Mouse (Mus musculus): ENCODE data around the gene Bclaf1. TPM values are rescaled to one million over a fixed set of nuclear protein-coding genes. Genes with fewer than 3 reads are reported as not detected.

Gene Bclaf1
- polyA plus RNA-seq (2016; fragmentation: Nextera tagmentation; extraction: Ambion mirVana), result 153 and 156 TPM in 2 replicates

DNA sequence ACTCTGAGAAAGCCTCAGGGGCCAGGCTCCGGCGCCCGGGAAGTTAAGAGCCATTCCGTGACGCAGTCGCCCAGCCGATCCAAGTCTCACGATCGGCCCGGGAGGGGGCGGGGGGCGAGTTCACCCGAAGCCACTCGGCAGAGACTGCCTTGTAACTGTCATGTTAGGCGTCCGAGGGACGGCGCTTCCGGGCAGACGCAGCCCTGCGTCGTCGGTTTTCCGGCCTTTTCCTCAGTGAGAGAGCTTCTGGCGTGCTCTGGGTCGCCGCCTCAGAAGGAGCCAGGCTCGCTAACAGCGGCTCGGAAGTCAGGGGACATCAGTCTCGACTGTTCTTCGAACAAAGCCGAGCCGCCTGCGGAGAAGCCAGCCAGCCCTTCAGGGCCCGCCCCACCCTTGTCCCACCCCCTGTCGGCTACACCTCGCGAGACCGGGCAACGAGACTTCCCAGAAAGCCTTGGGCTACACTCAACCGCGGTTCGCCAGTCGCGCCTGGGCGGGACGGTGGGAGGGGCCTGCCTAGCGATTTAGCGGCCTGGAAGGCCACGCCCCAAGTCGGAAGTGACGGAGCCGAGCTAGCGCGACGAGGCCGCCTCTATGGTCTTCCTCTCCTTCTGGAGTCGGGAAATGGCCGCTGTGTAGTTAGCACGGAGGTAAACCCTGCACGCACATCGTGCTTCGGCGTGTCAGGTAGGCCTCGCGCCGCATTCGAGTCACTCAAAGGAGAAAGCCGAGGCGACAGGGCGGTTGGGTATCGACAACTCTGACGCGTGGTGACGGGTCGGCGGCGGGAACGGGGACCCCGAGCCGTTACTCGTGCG is at the start of gene Bclaf1:
Gene Bclaf1 (plus strand): TSS at position 552 of the 818 bp plus-strand sequence.
- Histone ChIP-seq H3K4me3 (peak within 1 kb of the TSS; percentile 86), H3K9ac (peak within 1 kb of the TSS; percentile 88), H3K36me3 (no peaks in the 10 kb centered on the region; the same call in 1 of the 2 replicates), H3K9me3 (no peaks in the 10 kb centered on the region), H3K27ac (peak within 1 kb of the TSS; percentile 100), H3K27me3 (no peaks in the 10 kb centered on the region), H3K4me2 (replicated peaks) (peak within 1 kb of the TSS; percentile 70), H3K4me1 (peaks cover 14% of the 10 kb centered on the region; the same call in 1 of the 2 replicates)
- under 1% methylated on average over 84 of the region's 84 CpGs for whole genome bisulfite sequencing
- ATAC-seq (ENCODE audit: insufficient number of reproducible peaks, insufficient read depth, low FRiP score, low TSS enrichment), result peak; percentile 99

DNA sequence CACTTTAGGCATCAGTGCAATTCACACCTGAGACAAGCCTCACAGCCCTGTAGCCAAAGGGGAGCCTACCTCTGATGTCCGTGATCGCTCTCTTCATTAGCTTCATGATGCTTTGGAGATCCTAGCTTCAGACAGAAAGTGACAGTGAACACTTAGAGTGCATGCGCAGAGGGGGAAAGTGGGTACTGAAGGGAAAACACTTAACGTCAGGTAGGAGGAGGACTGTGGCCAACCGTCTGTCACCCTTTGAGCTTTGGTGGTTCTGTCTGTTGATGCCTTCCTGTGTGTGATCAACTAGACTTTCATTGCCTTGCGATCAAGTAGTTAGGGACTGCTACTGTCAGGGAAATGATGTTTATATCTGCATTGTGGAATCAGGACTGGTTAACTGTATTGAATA is 49.4 kb upstream of the Bclaf1 start:
- Histone ChIP-seq H3K27ac (no peak overlapping the region), H3K36me3 (no peaks in the 10 kb centered on the region), H3K9me3 (no peaks in the 10 kb centered on the region), H3K4me3 (no peak overlapping the region), H3K27me3 (no peaks in the 10 kb centered on the region), H3K4me1 (no peaks in the 10 kb centered on the region), H3K9ac (no peak overlapping the region), H3K4me2 (replicated peaks) (no peak overlapping the region)
- 91% methylated on average over 6 of the region's 6 CpGs for WGBS
- ATAC-seq (ENCODE audit: insufficient number of reproducible peaks, insufficient read depth, low FRiP score, low TSS enrichment), result no peak

DNA sequence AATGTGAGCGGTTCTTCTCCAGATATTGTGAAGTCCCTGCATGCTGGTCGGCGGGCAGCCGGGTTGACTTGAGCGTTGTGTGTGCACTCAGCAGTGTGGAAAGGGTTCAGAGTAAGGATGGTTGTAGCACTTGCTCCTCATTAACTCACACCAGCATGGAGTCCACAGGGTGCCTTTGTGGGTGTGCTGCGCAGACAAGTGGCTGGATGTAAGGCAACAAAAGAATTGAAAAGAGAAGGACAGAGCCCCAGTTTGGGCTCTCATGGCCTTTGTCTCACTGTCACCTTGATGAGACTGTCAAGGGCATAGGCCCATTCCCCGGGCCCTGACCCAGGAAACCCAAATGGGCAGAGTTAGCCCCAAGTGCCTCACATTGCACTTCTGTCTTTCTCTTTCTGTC is 47.8 kb upstream of the Bclaf1 start:
- Histone ChIP-seq H3K27me3 (no peaks in the 10 kb centered on the region), H3K9ac (no peak overlapping the region), H3K4me1 (no peaks in the 10 kb centered on the region), H3K4me2 (replicated peaks) (no peak overlapping the region), H3K9me3 (no peaks in the 10 kb centered on the region), H3K36me3 (no peaks in the 10 kb centered on the region), H3K4me3 (no peak overlapping the region), H3K27ac (no peak overlapping the region)
- no peak for ATAC-seq (ENCODE audit: insufficient number of reproducible peaks, insufficient read depth, low FRiP score, low TSS enrichment)
- 90% methylated on average over 7 of the region's 7 CpGs for WGBS

DNA sequence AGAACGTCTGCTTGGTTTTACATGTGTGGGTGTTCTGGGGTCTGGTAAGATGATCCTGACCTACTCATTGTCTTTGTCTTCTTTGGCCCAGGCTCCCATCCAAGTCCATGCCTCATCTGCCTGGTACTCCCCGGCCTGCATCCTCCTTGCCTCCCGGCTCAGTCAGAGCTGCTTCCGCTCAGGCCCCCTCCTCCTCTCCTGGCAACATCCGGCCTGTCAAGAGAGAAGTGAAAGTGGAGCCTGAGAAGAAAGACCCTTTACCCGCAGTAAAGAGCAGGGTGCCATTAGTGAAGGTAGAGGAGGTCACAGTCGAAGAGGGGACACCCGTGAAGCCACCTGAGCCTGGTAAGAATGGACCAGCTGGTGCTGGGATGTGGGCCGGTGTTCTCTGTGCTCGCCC is 45.2 kb upstream of the Bclaf1 start:
- Histone ChIP-seq H3K36me3 (no peaks in the 10 kb centered on the region), H3K27me3 (no peaks in the 10 kb centered on the region), H3K4me3 (no peak overlapping the region), H3K4me2 (replicated peaks) (no peak overlapping the region), H3K27ac (no peak overlapping the region), H3K4me1 (no peaks in the 10 kb centered on the region), H3K9me3 (no peaks in the 10 kb centered on the region), H3K9ac (no peak overlapping the region)
- WGBS, result 81% methylated on average over 10 of the region's 10 CpGs
- ATAC-seq (ENCODE audit: insufficient number of reproducible peaks, insufficient read depth, low FRiP score, low TSS enrichment), result no peak

DNA sequence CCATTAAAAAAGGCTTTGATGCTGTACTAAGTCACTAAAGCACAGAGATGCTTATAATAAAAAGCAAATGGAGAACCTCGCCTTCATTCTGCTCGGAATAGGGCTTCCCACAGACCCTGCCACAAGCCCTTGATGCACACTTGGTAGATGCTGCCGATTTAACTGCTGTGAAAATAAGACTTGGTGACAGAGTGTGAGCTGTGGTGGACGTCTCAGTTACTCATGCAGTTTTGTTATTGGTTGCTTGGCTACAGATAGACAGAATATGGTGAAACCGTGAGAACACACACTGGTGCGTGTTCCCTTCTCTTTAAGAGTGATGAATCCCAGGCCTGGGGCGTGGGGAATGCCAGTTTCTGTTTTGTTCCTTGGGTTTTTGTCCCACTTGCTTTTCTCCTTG is 43.3 kb upstream of the Bclaf1 start:
- Histone ChIP-seq H3K27ac (no peak overlapping the region), H3K27me3 (0 out of 2 replicates have a peak, but pooled peaks cover 3% of the 10 kb centered on the region), H3K4me3 (no peak overlapping the region), H3K9me3 (no peaks in the 10 kb centered on the region), H3K4me1 (no peaks in the 10 kb centered on the region), H3K4me2 (replicated peaks) (no peak overlapping the region), H3K36me3 (no peaks in the 10 kb centered on the region), H3K9ac (no peak overlapping the region)
- no peak for ATAC-seq (ENCODE audit: insufficient number of reproducible peaks, insufficient read depth, low FRiP score, low TSS enrichment)
- WGBS, result 65% methylated on average over 7 of the region's 7 CpGs

DNA sequence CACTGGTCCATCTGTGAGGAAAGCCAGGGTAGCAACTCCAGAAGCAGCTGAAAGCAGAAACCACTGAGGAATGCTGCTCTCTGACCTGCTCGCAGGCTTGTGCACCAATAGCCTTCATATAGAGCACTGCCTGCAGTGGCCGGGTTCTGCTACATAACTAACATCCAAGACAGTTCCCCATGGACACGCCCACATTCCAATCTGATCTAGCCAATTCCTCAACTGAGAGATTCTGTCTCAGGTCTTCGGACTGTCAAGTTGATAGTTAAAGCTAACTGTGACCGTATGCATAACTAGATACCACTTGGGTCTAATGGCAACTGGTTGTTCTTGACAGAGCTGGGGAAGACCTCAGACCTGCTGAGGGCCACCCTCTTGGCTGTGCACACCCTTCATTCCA is 39.9 kb upstream of the Bclaf1 start:
- 88% methylated on average over 5 of the region's 5 CpGs for WGBS
- H3K4me1 ChIP-seq, result no peaks in the 10 kb centered on the region
- no peak overlapping the region for H3K4me3 ChIP-seq
- no peak overlapping the region for H3K9ac ChIP-seq
- no peak overlapping the region for H3K4me2 ChIP-seq (replicated peaks)
- ATAC-seq (ENCODE audit: insufficient number of reproducible peaks, insufficient read depth, low FRiP score, low TSS enrichment), result no peak
- H3K27ac ChIP-seq, result no peak overlapping the region
- no peaks in the 10 kb centered on the region for H3K9me3 ChIP-seq
- no peaks in the 10 kb centered on the region for H3K36me3 ChIP-seq
- H3K27me3 ChIP-seq, result 0 out of 2 replicates have a peak, but pooled peaks cover 3% of the 10 kb centered on the region

DNA sequence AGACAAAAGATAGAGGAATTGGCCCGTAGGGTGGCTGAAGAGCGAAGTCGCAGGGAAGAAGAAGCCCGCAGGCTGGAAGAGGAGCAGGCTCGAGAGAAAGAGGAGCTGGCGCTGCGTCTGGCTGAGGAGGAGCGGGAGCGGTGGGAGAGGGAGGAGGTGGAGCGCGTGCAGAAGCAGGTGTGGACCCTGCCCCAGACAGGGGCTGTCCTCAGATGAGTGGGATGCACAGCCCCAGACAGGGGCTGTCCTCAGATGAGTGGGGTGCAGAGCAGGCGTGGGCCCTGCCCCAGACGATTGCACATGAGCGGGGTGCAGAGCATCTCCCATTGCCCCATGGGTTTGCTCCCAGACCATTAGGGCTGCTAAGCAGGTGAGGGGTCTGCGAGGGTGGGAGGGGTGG is 39.0 kb upstream of the Bclaf1 start:
- H3K9ac ChIP-seq, result no peak overlapping the region

DNA sequence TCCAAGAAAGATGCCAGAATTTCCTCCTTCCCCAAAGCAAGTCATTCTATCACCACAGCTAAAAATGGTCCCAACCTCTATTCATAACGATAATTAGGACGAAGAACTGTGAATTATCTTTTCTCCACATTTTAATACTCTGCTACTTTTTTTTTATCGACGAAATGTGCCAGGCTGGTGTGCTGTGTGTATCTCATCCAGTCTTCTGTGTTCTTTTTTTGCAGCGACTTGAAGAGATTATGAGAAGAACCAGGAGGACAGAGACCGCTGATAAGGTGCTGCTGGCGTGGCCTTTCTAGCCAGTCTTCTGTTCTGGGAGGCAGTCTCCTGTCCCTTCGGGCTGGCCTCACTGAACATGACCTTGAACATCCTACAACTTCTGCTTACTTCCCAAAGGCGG is 38.2 kb upstream of the Bclaf1 start:
- Histone ChIP-seq H3K4me2 (replicated peaks) (no peak overlapping the region), H3K9ac (no peak overlapping the region), H3K9me3 (no peaks in the 10 kb centered on the region), H3K27ac (no peak overlapping the region), H3K4me3 (no peak overlapping the region), H3K4me1 (no peaks in the 10 kb centered on the region), H3K36me3 (no peaks in the 10 kb centered on the region), H3K27me3 (0 out of 2 replicates have a peak, but pooled peaks cover 3% of the 10 kb centered on the region)
- ATAC-seq (ENCODE audit: insufficient number of reproducible peaks, insufficient read depth, low FRiP score, low TSS enrichment), result no peak
- WGBS, result 89% methylated on average over 9 of the region's 9 CpGs

More for the DNA sequence above, 39.0 kb upstream of the Bclaf1 start:
- no peak for ATAC-seq (ENCODE audit: insufficient number of reproducible peaks, insufficient read depth, low FRiP score, low TSS enrichment)
- H3K36me3 ChIP-seq, result no peaks in the 10 kb centered on the region
- 0 out of 2 replicates have a peak, but pooled peaks cover 3% of the 10 kb centered on the region for H3K27me3 ChIP-seq
- no peak overlapping the region for H3K4me2 ChIP-seq (replicated peaks)
- no peaks in the 10 kb centered on the region for H3K4me1 ChIP-seq
- WGBS, result 60% methylated on average over 15 of the region's 15 CpGs
- H3K27ac ChIP-seq, result no peak overlapping the region
- H3K4me3 ChIP-seq, result no peak overlapping the region
- no peaks in the 10 kb centered on the region for H3K9me3 ChIP-seq

DNA sequence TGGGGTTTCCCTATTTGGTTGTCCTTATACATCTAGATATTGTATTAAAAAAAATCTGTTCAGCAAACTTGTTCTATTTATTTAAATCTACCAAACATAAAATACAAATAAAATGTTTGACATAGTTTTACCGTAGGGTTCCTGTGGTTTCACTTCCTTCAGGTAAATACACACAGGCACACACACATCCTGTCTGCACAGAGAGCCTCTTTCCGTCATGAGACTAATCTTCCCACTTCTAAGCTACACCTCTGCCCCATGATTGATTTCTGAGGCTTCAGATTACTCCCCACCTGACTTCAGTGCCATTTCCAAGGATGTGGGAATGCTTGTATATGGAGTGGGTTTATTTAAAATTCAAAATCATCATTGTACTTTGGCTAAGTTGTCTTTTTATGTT is 30.8 kb upstream of the Bclaf1 start:
- Histone ChIP-seq H3K36me3 (no peaks in the 10 kb centered on the region), H3K4me2 (replicated peaks) (no peak overlapping the region), H3K9ac (no peak overlapping the region), H3K4me1 (peaks cover 20% of the 10 kb centered on the region), H3K9me3 (no peaks in the 10 kb centered on the region), H3K4me3 (no peak overlapping the region), H3K27ac (no peak overlapping the region), H3K27me3 (no peaks in the 10 kb centered on the region)
- WGBS, result 53% methylated on average over 2 of the region's 2 CpGs
- ATAC-seq (ENCODE audit: insufficient number of reproducible peaks, insufficient read depth, low FRiP score, low TSS enrichment), result no peak

DNA sequence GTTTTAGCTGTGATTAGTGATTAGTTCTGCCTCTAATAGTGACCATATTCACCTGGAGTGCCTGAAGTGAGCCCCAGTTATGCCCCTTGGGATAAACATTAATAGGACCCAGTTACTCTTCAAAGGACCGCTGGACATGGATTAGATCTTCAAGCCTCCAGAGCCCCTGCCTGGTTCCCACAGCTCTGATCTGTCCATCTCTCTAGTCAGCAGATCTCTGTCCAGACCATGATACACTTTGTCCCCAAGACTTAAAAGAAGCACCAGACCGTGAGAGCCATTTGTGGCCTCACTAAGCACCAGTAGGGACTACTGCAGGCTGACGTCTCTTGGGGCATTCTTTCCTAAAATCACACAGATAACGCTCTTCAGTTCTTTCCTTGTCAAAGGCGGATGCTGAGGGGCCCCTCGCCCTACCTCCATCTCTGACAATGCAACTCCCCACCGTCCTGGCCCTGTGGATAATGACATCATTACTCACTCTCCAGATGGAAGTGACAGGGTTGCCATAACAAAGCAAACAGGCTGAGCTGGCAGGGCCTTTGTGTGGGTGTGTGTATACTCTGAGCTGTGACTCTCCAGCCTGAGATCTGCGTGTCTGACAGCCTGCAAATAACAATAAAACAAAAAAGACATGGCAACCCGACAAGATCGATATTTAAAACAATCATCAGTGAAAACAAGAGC is 26.8 kb upstream of the Bclaf1 start:
- 0 out of 2 replicates have a peak overlapping the region, but pooled peaks have one; percentile 41 for H3K27ac ChIP-seq
- WGBS, result 27% methylated on average over 10 of the region's 10 CpGs
- no peaks in the 10 kb centered on the region for H3K36me3 ChIP-seq
- no peaks in the 10 kb centered on the region for H3K27me3 ChIP-seq
- no peak overlapping the region for H3K4me2 ChIP-seq (replicated peaks)
- H3K4me3 ChIP-seq, result no peak overlapping the region
- H3K4me1 ChIP-seq, result peaks cover 30% of the 10 kb centered on the region
- ATAC-seq (ENCODE audit: insufficient number of reproducible peaks, insufficient read depth, low FRiP score, low TSS enrichment), result peak; percentile 87; the same call in 1 of the 2 replicates
- H3K9me3 ChIP-seq, result no peaks in the 10 kb centered on the region
- no peak overlapping the region for H3K9ac ChIP-seq

DNA sequence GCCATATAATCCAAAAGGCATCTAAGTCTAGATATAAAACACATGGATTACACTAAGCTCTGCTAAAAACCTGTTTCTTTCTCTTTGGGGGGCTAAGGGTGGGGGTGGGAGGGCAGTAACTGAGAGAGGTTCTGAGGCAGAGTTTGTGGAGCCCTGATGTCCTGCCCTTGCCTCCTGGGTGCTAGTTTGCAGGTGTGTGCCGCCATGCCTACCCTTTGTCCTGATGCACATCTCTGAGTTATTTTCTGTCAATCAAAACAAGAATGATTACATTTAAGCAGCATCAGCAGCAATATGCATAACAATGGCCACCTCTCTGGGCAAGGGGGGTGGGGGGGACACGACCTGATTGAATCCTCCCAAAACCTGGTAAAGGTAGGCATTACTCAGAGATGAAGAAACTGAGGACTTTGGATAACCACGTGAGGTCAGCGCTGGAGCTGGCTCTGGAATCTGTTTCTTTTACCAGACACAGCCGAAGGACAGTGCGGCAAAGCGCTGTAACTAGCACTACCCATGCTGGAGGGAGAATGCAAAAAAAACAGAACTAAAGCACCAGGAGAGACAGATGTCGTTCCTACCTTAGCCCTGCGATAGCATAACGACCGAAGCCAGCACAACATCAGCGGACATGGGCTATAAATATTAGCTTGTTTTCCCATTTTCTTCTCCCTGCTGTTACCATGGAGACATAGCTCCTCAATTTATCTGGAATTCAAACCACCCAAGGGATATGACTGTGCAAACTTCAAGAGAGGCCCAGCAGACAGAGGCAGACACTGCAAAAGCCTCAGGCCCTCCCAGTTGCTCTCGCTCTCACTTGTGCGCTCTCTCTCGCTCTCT is 26.1 kb upstream of the Bclaf1 start:
- Histone ChIP-seq H3K4me2 (replicated peaks) (peak overlapping the region; percentile 38), H3K27ac (peak overlapping the region; percentile 75), H3K9me3 (no peaks in the 10 kb centered on the region), H3K36me3 (no peaks in the 10 kb centered on the region), H3K4me3 (no peak overlapping the region), H3K27me3 (no peaks in the 10 kb centered on the region), H3K4me1 (peaks cover 30% of the 10 kb centered on the region), H3K9ac (no peak overlapping the region; the same call in 1 of the 2 replicates)
- ATAC-seq (ENCODE audit: insufficient number of reproducible peaks, insufficient read depth, low FRiP score, low TSS enrichment), result 0 out of 2 replicates have a peak, but pooled peaks have one; percentile 66
- WGBS, result 21% methylated on average over 15 of the region's 15 CpGs
